Mouse (Mus musculus) adrenal gland (tissue): ENCODE results near the gene Rb1.

Source experiments
- intact Hi-C: fragments of 180-260 bp; cut with DNase I; formaldehyde crosslinking; loops from one replicate; pipeline ENCODE4 v1.15.1; 2025
- long read RNA-seq, 2 experiments: library from polyadenylated mRNA; unstranded; transcript quantifications; one replicate each; pipeline ENCODE4 v2.0.0; 2020; ENCODE audit warnings: borderline replicate concordance in 1 of 2; ENCODE audit not compliant: insufficient replicate concordance in 1 of 2

Rb1 gene
- long read RNA-seq, experiment 1, partial matches to known transcripts, result 0 of 4 reads
- long read RNA-seq, experiment 1, other reads (novel, unspliced or antisense), result 4 of 4 reads
- long read RNA-seq, experiment 2, partial matches to known transcripts, result 1 of 1 reads
- long read RNA-seq, experiment 2, other reads (novel, unspliced or antisense), result 0 of 1 reads

GRCm38 (mm10) chr14:73325456-73326381, at the start of gene Rb1:
TSS of gene Rb1 (minus strand) at chr14:73325822.
- intact Hi-C loops, result loop anchor here (5.0 kb wide), 2 partner anchors 47 to 147 kb away; no protein-coding TSS in a partner anchor

GRCm38 (mm10) chr14:73374315-73374890, 48.8 kb upstream of the Rb1 start:
- intact Hi-C loops, result loop anchor here (5.0 kb wide), 2 partner anchors 47 to 93 kb away; partner anchors contain the start of gene Rb1

GRCm38 (mm10) chr14:73373606-73374005, 48.0 kb upstream of the Rb1 start:
- intact Hi-C loops, result loop anchor here (1.0 to 5.0 kb wide), 3 partner anchors 12 to 94 kb away; partner anchors contain the start of gene Rb1

GRCm38 (mm10) chr14:73372990-73373389, 47.4 kb upstream of the Rb1 start:
- intact Hi-C loops, result loop anchor here (1.0 to 5.0 kb wide), 3 partner anchors 12 to 94 kb away; partner anchors contain the start of gene Rb1

GRCm38 (mm10) chr14:73371577-73371976, 46.0 kb upstream of the Rb1 start:
- intact Hi-C loops, result loop anchor here (5.0 kb wide), 2 partner anchors 44 to 96 kb away; partner anchors contain the start of gene Rb1

- intact Hi-C loops, result loop anchor here (5.0 kb wide), 2 partner anchors 44 to 96 kb away; partner anchors contain the start of gene Rb1
Measured at GRCm38 (mm10) chr14:73370695-73371372, 45.2 kb upstream of the Rb1 start.

- intact Hi-C loops, result loop anchor here (5.0 kb wide), 2 partner anchors 43 to 97 kb away; partner anchors contain the start of gene Rb1
Measured at GRCm38 (mm10) chr14:73370078-73370670, 44.6 kb upstream of the Rb1 start.

GRCm38 (mm10) chr14:73369634-73370033, 44.0 kb upstream of the Rb1 start:
- intact Hi-C loops, result loop anchor here (5.0 kb wide), 2 partner anchors 42 to 98 kb away; partner anchors contain the start of gene Rb1

GRCm38 (mm10) chr14:73368966-73369365, 43.3 kb upstream of the Rb1 start:
- intact Hi-C loops, result no loop called here

GRCm38 (mm10) chr14:73368221-73368620, 42.6 kb upstream of the Rb1 start:
- intact Hi-C loops, result no loop called here

- intact Hi-C loops, result no loop called here
Measured at GRCm38 (mm10) chr14:73366278-73366677, 40.7 kb upstream of the Rb1 start.

GRCm38 (mm10) chr14:73363782-73364181, 38.2 kb upstream of the Rb1 start:
- intact Hi-C loops, result no loop called here

GRCm38 (mm10) chr14:73354700-73355099, 29.1 kb upstream of the Rb1 start:
- intact Hi-C loops, result no loop called here

GRCm38 (mm10) chr14:73351118-73351517, 25.5 kb upstream of the Rb1 start:
- intact Hi-C loops, result no loop called here

GRCm38 (mm10) chr14:73350029-73350428, 24.4 kb upstream of the Rb1 start:
- intact Hi-C loops, result no loop called here

GRCm38 (mm10) chr14:73349061-73349670, 23.5 kb upstream of the Rb1 start:
- intact Hi-C loops, result no loop called here

- intact Hi-C loops, result no loop called here
Measured at GRCm38 (mm10) chr14:73347302-73347701, 21.7 kb upstream of the Rb1 start.

- intact Hi-C loops, result no loop called here
Measured at GRCm38 (mm10) chr14:73345614-73346013, 20.0 kb upstream of the Rb1 start.

- intact Hi-C loops, result no loop called here
Measured at GRCm38 (mm10) chr14:73340051-73340755, 14.6 kb upstream of the Rb1 start.
